Mouse (Mus musculus) lung, postnatal 0 days (tissue): ENCODE measurements around the gene Kcnq1.

ENCODE experiments used
- CTCF ChIP-seq: IDR thresholded peaks from 2 replicates; pipeline ENCODE4 v1.5.1; 2016; ENCODE audit warnings: antibody characterized with exemption, mild to moderate bottlenecking
- EP300 ChIP-seq: IDR thresholded peaks from 2 replicates; pipeline ENCODE4 v1.6.1; 2016; ENCODE audit warnings: antibody characterized with exemption, mild to moderate bottlenecking, control low read depth

DNA sequence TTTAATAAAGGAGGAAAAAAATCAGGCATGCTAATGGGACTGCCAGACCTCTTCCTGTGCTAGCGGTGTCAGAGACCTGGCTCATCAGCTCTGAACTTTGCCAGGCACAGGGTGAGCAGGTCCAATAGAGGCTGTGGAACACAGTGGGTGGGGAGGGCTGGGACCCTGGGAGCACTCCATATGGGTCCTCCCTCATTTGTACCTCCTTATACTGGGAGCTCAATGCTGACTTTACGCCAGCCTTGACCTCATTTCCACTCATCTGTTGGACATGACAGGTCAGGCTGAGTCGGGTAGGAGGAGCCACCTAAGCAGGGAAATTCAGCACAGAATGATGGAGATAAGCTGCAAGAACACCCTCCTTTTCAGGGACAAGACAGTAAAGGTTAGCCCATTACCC lies 38.3 kb upstream of the Kcnq1 start:
- TF ChIP-seq CTCF = no peak
- TF ChIP-seq EP300 = no peak
